Mouse (Mus musculus): Measurements from ENCODE around the gene Ccl8. TPM values are rescaled to one million over a fixed set of nuclear protein-coding genes. Genes with fewer than 3 reads are reported as not detected.

The Ccl8 gene
- polyA plus RNA-seq, 1 experiment from 2014 or later, result 0.25 TPM

DNA sequence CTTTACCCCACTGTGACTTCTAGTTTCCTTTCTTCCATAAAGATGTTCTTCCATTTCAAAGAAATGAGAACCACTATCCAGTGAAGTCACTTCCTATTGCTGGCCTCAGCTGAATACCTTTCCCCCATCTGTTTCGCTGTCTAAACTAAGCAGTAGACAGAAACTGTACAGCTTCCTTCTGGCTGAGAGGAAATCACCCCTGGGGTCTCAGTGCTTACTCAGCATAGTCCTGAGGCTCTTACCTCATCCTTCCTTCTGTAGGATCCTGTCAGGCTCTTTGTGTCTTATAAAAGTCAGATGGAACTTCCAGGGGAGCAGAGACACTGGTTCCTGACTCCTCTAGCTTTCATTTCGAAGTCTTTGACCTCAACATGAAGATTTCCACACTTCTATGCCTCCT lies 13.5 kb upstream of the Ccl8 start, which contains the start of gene Ccl12:
Gene Ccl12 (plus strand): TSS at position 317 of the 400 bp plus-strand sequence.
- no peak for TF ChIP-seq CTCF (IDR thresholded peaks at IDR 0.05)
- TF ChIP-seq EP300 (IDR thresholded peaks at IDR 0.05), result no peak
- DNase-seq (ENCODE audit: low spot score) (peak; percentile 10), ATAC-seq (no peak)
- H3K4me1 ChIP-seq (ENCODE audit: insufficient read depth, low read depth, low read length), result no peaks in the 10 kb centered on the region
- no peak within 1 kb of the TSS for H3K9ac ChIP-seq (replicated peaks; ENCODE audit: low read depth)
- no peaks in the 10 kb centered on the region for H3K36me3 ChIP-seq (ENCODE audit: insufficient read depth, low read length)
- H3K9me3 ChIP-seq (ENCODE audit: low read length), result no peaks in the 10 kb centered on the region
- H3K4me2 ChIP-seq (replicated peaks; ENCODE audit: low read depth, low read length), result no peak within 1 kb of the TSS
- no peak within 1 kb of the TSS for H3K27ac ChIP-seq (ENCODE audit: low read length)
- WGBS, result 55% methylated on average over 2 of the region's 2 CpGs
- no peaks in the 10 kb centered on the region for H3K27me3 ChIP-seq (replicated peaks; ENCODE audit: insufficient read depth, low read length)
- no peak within 1 kb of the TSS for H3K4me3 ChIP-seq (ENCODE audit: low read depth, low read length)

DNA sequence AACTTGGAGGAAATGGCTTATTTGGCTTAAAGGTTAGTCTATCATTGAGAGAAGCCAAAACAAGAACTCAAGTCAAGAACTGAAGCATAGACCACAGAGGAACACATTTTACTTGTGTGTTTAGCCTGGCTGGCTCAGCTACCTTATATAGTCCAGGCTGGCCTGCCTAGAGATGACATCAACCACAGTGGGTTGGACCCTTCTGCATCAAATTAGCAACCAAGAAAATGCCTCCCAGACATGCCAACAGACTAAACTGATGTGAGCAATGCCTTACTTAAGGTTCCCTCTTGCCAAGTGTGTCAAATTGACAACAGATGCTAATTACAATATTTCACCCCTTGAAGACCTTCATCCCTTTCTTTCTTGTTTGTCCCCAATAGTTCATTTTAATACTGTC lies 5.4 kb upstream of the Ccl8 start:
- H3K9ac ChIP-seq (replicated peaks; ENCODE audit: low read depth), result no peak overlapping the region
- no peak overlapping the region for H3K4me2 ChIP-seq (replicated peaks; ENCODE audit: low read depth, low read length)
- H3K4me1 ChIP-seq (ENCODE audit: insufficient read depth, low read depth, low read length), result no peaks in the 10 kb centered on the region
- no peaks in the 10 kb centered on the region for H3K36me3 ChIP-seq (ENCODE audit: insufficient read depth, low read length)
- TF ChIP-seq CTCF (IDR thresholded peaks at IDR 0.05) (no peak), EP300 (IDR thresholded peaks at IDR 0.05) (no peak)
- no peaks in the 10 kb centered on the region for H3K27me3 ChIP-seq (replicated peaks; ENCODE audit: insufficient read depth, low read length)
- no peaks in the 10 kb centered on the region for H3K9me3 ChIP-seq (ENCODE audit: low read length)
- no peak overlapping the region for H3K27ac ChIP-seq (ENCODE audit: low read length)
- ATAC-seq (no peak), DNase-seq (ENCODE audit: low spot score) (no peak)
- H3K4me3 ChIP-seq (ENCODE audit: low read depth, low read length), result no peak overlapping the region

DNA sequence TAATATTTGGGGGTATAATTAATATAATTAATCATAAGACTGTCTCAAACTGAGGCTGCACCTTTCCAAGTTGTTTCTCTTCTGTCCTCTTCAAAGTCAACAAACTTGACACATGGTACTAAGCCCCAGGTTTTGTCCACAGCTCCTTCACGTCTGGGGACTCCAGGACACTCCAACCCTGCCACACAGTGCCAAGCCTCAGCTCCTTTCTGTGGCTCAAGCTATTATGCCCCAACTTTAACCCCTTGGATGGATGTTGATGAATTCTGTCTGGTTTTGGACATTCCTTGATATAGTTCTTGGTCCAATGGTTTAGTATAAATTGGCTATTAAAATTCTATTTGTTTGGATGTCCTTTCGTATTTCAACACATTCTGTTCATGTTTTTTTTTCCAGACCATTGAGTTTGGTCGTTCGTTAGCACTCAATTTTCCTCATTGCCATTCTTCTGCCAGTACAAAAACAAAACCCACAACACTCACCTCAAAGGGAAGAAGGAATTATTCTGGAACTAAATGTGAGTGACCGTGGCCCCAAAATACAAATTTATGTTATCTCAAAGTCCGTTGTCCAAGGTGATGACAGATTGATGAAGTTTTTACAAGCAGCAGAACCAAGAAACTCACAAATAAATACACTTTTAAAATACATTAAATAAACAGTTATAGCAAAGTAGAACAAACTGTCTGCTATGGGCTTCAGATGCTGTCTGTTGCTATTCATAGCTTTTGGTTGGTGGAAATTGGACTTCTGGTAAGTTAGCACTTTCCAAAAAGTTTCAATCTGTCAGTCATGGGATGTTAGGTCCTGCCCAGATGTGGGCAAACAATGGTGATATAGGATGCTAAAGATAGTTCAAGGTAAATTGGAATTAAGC lies 4.4 kb upstream of the Ccl8 start:
- no peak overlapping the region for H3K27ac ChIP-seq (ENCODE audit: low read length)
- no peak for ATAC-seq
- 33% methylated on average over 6 of the region's 6 CpGs for WGBS

GRCm38 (mm10) chr11:82116041-82116440 lies 1.1 kb downstream of the Ccl8 start:
- Histone ChIP-seq H3K4me3 (ENCODE audit: low read depth, low read length) (no peak overlapping the region), H3K9ac (replicated peaks; ENCODE audit: low read depth) (no peak overlapping the region), H3K36me3 (ENCODE audit: insufficient read depth, low read length) (no peaks in the 10 kb centered on the region), H3K4me2 (replicated peaks; ENCODE audit: low read depth, low read length) (no peak overlapping the region), H3K27me3 (replicated peaks; ENCODE audit: insufficient read depth, low read length) (no peaks in the 10 kb centered on the region), H3K4me1 (ENCODE audit: insufficient read depth, low read depth, low read length) (no peaks in the 10 kb centered on the region), H3K27ac (ENCODE audit: low read length) (no peak overlapping the region), H3K9me3 (ENCODE audit: low read length) (no peaks in the 10 kb centered on the region)
- DNase-seq (ENCODE audit: low spot score), result no peak
- TF ChIP-seq EP300 (IDR thresholded peaks at IDR 0.05), result no peak
- TF ChIP-seq CTCF (IDR thresholded peaks at IDR 0.05), result no peak
- no peak for ATAC-seq
- 80% methylated on average over 3 of the region's 3 CpGs for WGBS

More for the DNA sequence above, 4.4 kb upstream of the Ccl8 start:
- no peak overlapping the region for H3K4me2 ChIP-seq (replicated peaks; ENCODE audit: low read depth, low read length)
- no peaks in the 10 kb centered on the region for H3K36me3 ChIP-seq (ENCODE audit: insufficient read depth, low read length)
- no peak overlapping the region for H3K4me3 ChIP-seq (ENCODE audit: low read depth, low read length)
- H3K9ac ChIP-seq (replicated peaks; ENCODE audit: low read depth), result no peak overlapping the region
- TF ChIP-seq CTCF (IDR thresholded peaks at IDR 0.05), result no peak
- TF ChIP-seq EP300 (IDR thresholded peaks at IDR 0.05), result no peak
- DNase-seq (ENCODE audit: low spot score), result peak; percentile 50
- H3K9me3 ChIP-seq (ENCODE audit: low read length), result no peaks in the 10 kb centered on the region
- no peaks in the 10 kb centered on the region for H3K27me3 ChIP-seq (replicated peaks; ENCODE audit: insufficient read depth, low read length)
- no peaks in the 10 kb centered on the region for H3K4me1 ChIP-seq (ENCODE audit: insufficient read depth, low read depth, low read length)

GRCm38 (mm10) chr11:82132977-82133376 lies 18.0 kb downstream of the Ccl8 start:
- 61% methylated on average over 1 of the region's 1 CpGs for WGBS
- no peak for TF ChIP-seq CTCF (IDR thresholded peaks at IDR 0.05)
- TF ChIP-seq EP300 (IDR thresholded peaks at IDR 0.05), result no peak
- Histone ChIP-seq H3K9ac (replicated peaks; ENCODE audit: low read depth) (no peak overlapping the region), H3K27ac (ENCODE audit: low read length) (no peak overlapping the region), H3K9me3 (ENCODE audit: low read length) (no peaks in the 10 kb centered on the region), H3K4me2 (replicated peaks; ENCODE audit: low read depth, low read length) (no peak overlapping the region), H3K4me3 (ENCODE audit: low read depth, low read length) (no peak overlapping the region), H3K36me3 (ENCODE audit: insufficient read depth, low read length) (no peaks in the 10 kb centered on the region), H3K4me1 (ENCODE audit: insufficient read depth, low read depth, low read length) (no peaks in the 10 kb centered on the region), H3K27me3 (replicated peaks; ENCODE audit: insufficient read depth, low read length) (no peaks in the 10 kb centered on the region)
- no peak for ATAC-seq
- DNase-seq (ENCODE audit: low spot score), result no peak

DNA sequence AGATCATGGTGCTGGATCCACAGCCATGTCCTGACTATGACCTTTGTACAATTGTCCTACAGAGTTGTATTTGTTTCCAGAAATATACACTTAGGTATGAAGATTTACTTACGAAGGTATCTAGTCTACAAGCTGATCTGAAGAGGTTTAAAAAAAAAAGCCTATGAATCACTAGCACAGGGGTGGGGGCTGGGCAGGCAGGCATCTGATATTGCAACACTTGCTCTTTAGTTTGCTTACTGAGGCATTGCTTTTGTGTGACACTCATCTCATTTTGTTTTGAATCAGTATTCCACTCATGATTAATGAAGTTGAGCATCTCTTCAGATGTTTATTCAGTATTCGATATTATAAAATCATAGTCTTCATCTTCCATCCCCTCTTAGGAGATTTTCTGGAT lies 21.2 kb downstream of the Ccl8 start:
- DNase-seq (ENCODE audit: low spot score) (no peak), ATAC-seq (no peak)
- Histone ChIP-seq H3K4me2 (replicated peaks; ENCODE audit: low read depth, low read length) (no peak overlapping the region), H3K9me3 (ENCODE audit: low read length) (no peaks in the 10 kb centered on the region), H3K27ac (ENCODE audit: low read length) (no peak overlapping the region), H3K4me3 (ENCODE audit: low read depth, low read length) (no peak overlapping the region), H3K9ac (replicated peaks; ENCODE audit: low read depth) (no peak overlapping the region), H3K4me1 (ENCODE audit: insufficient read depth, low read depth, low read length) (no peaks in the 10 kb centered on the region), H3K27me3 (replicated peaks; ENCODE audit: insufficient read depth, low read length) (no peaks in the 10 kb centered on the region), H3K36me3 (ENCODE audit: insufficient read depth, low read length) (no peaks in the 10 kb centered on the region)
- TF ChIP-seq EP300 (IDR thresholded peaks at IDR 0.05), result no peak
- no peak for TF ChIP-seq CTCF (IDR thresholded peaks at IDR 0.05)
- WGBS, result 76% methylated on average over 2 of the region's 2 CpGs
